Mouse (Mus musculus) spleen, embryonic (tissue): ENCODE measurements around the gene Procr.

Experiments
- CTCF ChIA-PET: fragments of 350-600 bp; sonication (Branson Sonifier 250); formaldehyde crosslinking; loops from one replicate; lab custom pipeline; 2022; lab: Charles Lee

Gene Procr

DNA sequence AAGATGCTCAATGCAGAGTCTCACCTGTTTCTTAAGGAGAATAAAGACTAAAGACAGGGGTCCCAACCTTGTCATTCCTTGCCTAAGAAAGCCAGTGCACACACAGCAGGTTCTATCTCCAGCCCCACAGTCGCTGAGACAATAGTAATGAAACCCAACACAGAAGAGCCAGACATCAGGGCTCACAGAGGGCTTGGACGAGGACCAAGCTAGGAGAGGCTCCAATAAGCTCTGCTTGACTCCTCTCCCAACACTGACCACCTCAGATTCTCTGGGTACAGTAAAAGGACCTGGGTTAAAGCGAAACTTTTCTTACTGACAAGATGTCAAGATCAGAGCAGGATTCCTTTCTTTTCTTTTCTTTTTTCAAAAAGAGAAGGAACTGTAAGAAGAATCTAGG lies 47.7 kb downstream of the Procr start:
- CTCF ChIA-PET, result no interaction called here

DNA sequence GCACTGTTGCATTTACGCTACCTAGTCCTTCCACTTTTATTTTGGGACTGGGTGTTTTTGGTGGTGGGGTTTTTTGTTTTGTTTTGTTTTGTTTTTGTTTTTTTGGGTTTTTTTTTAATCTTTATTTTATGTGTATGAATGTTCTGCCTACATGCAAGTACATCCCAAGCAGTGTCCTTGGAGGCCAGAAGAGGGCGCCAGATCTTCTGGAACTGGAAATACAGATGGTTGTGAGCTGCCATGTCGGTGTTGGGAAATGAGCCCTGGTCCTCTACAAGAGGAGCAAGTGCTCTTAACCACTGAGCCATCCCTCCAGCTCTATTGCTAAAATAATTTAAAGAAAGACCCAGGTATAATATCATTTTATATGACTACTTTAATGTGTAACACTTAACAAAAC lies 51.8 kb downstream of the Procr start:
- CTCF ChIA-PET, result interaction anchor here (0.7 kb wide), 1 partner anchor 60 kb away, joined by 3 read pairs; no protein-coding TSS in a partner anchor

DNA sequence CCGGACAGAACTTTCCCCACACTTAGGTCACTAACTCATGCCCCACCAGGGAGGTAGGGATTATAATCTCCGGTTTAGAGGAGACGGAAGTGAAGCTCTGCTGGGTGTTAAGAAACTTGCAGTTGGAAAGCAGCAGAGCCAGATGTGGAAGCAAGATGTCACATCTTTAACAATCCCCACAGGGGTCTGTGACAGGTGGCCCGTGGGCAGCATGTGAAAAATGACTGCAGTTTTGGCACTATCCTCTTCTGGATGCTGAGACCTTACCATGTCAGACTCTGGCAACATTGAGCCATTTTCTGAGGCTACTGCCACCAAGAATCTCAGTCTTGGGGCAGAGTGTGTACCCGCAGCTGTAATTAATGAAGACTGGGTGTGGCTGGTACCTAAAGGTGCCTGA lies 53.1 kb downstream of the Procr start:
- CTCF ChIA-PET, result no interaction called here
